Mouse (Mus musculus) T-helper 1 cell (primary cell): ENCODE measurements around the gene Defb33.

Experiments
- in situ Hi-C: fragments of 300-600 bp; cut with MboI, MseI; formaldehyde crosslinking; loops from one replicate; pipeline ENCODE4 v1.15.1; 2025; ENCODE audit warnings: high pct_unique_total_duplicates

The Defb33 gene

GRCm38 (mm10) chr8:20892369-20892768 lies at the start of gene Defb33:
Defb33 (plus strand) TSS chr8:20892669.
- in situ Hi-C loops: no loop called here

DNA sequence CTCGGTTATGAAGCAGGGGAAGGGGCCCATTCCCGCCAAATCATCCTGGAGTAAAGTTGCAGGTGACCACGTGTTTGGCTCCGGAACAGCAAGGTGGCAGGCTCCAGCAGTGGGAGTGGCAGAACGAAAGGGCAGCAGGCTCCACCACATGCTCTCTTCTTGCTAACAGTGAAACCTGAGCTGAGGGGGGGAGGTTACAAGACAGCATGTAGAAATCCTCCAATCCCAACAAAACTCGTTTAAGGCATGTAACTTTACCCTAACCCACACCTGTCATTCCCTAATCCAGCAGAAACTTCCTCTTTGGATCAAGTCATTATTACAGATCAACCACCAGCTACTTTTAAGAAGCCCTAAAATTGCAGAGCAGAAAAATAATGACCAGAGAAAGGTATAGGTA lies 17.9 kb upstream of the Defb33 start:
- in situ Hi-C loops: no loop called here

DNA sequence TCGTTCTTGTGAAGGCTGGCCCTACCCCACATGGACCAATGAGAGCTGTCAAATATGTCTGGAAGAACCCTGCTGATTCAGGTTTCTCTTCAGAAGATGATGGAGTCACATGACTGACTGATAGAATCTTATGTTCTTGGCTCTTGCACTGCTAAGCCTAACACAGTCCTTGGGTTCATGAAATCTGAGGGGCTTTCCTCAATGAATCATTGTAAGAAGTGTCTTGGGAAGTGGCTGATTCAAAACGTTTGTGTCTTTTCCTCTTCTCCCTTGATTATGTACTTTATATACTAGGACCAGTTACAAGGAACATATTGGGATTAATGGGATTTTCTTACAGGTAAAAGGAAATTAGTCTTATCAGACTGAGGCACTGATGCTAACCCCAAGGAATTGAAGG lies 10.1 kb downstream of the Defb33 start, which contains the start of gene Gm15056:
TSS of gene Gm15056 (minus strand) at position 101 of the 400 bp plus-strand sequence.
- in situ Hi-C loops: no loop called here

- in situ Hi-C loops: no loop called here
Observed at GRCm38 (mm10) chr8:20907119-20907518, 14.7 kb downstream of the Defb33 start.

- in situ Hi-C loops: no loop called here
Observed at GRCm38 (mm10) chr8:20908256-20908655, 15.8 kb downstream of the Defb33 start.

DNA sequence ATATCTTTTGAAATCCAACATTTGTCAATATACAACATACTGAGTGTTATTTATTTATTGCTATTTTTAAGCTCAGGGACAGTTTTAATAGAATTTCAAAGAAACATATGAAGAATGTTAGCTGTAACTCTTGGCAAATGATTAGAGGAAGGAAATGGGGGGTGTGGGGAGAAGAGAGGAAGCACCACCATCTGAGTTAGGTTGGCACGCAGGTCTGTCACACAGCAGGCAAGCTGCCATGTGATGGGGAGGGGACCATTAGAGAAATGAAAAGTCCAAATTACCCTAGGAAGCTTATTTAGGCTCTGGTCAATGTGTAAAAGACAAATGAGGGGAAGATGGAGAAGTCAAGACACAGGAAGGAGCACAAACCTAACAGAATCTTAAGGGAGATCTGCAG lies 19.8 kb downstream of the Defb33 start:
- in situ Hi-C loops: no loop called here

- in situ Hi-C loops: no loop called here
Observed at GRCm38 (mm10) chr8:20921971-20922370, 29.5 kb downstream of the Defb33 start, which contains the start of gene Gm6040. Gm6040 (minus strand) TSS chr8:20922071.

DNA sequence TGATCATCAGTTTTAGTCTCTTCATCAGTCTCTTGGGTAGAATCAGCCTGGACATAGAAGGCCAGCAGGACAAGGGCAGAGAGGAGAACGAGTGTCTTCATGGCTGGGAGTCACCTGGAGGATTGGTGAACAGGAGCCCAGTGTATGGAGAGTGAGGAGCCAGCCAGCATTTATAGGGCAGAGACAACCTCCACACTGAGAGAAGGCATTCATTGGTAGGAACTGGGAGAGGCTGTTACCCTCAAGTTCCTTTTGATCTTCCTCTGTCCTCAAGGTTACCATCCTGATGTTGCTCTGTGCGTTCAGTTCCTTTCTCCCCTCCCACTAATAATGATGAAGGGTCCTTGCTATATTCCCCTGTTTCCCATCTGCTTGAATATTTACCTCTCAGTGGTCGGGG lies 52.1 kb downstream of the Defb33 start, which contains the start of gene AY761185:
TSS of gene AY761185 (minus strand) at position 101 of the 400 bp plus-strand sequence.
- in situ Hi-C loops: loop anchor here (25.0 kb wide), 1 partner anchor 1032 kb away; the partner anchor contains the start of gene Gm31371
